Mouse (Mus musculus) brain, embryonic 14.5 days (tissue): Measurements from ENCODE around the gene 5330417C22Rik.

ENCODE experiments used
- CTCF ChIP-seq: fragments of 200-500 bp; IDR thresholded peaks from 2 replicates; pipeline ENCODE4 v1.5.1; 2012; ENCODE audit warnings: inconsistent platforms, mild to moderate bottlenecking, moderate library complexity, borderline replicate concordance; ENCODE audit not compliant: insufficient read depth, insufficient read length; ENCODE audit errors: extremely low read depth
- POLR2A ChIP-seq: fragments of 200-500 bp; IDR thresholded peaks from 2 replicates; pipeline ENCODE4 v1.6.1; 2012; ENCODE audit warnings: mild to moderate bottlenecking, inconsistent platforms, borderline replicate concordance; ENCODE audit not compliant: poor library complexity, insufficient read depth, insufficient read length, severe bottlenecking; ENCODE audit errors: extremely low read depth

- TF ChIP-seq CTCF (no peak), POLR2A (no peak)
Measured at GRCm38 (mm10) chr3:108513465-108513864, 22.9 kb downstream of the 5330417C22Rik start.
